Mouse (Mus musculus): ENCODE data around the gene Gpld1.

- TF ChIP-seq CTCF (IDR thresholded peaks at IDR 0.05; ENCODE audit: low read depth, low read length), result no peak
- TF ChIP-seq POLR2A (IDR thresholded peaks at IDR 0.05; ENCODE audit: insufficient read depth, low read length), result no peak
- no peak for TF ChIP-seq EP300 (IDR thresholded peaks at IDR 0.05; ENCODE audit: insufficient read depth, low read depth, low read length)
These were observed 50.2 kb downstream of the Gpld1 start for GRCm38 (mm10) chr13:24993160-24993559.
